Mouse (Mus musculus) midbrain, postnatal 0 days (tissue): ENCODE data around the gene Slc22a2. TPM values are rescaled to one million over a fixed set of nuclear protein-coding genes. Genes with fewer than 3 reads are reported as not detected.

ENCODE experiments used
- ATAC-seq: fragments of 200-750 bp; cut with Nextera tagmentation; 2 replicates; pipeline ENCODE4 v1.8.0; 2017; ENCODE audit warnings: moderate number of reproducible peaks, mild to moderate bottlenecking, moderate TSS enrichment, moderate library complexity; ENCODE audit not compliant: low FRiP score
- DNase-seq: peaks from one replicate; pipeline ENCODE4 v3.0.0-alpha.2; 2015; ENCODE audit warnings: low spot score
- H3K27ac ChIP-seq: fragments of 300-500 bp; sonication (generic); 2 replicates; pipeline ENCODE4 v1.5.1; 2014; ENCODE audit warnings: low read depth, mild to moderate bottlenecking, low read length, mixed read lengths
- H3K27me3 ChIP-seq: fragments of 300-500 bp; sonication (generic); 2 replicates; pipeline ENCODE4 v1.6.1; 2014; ENCODE audit warnings: low read length, control low read depth, mixed read lengths; ENCODE audit not compliant: insufficient read depth
- H3K36me3 ChIP-seq: fragments of 300-500 bp; sonication (generic); 2 replicates; pipeline ENCODE4 v1.6.1; 2014; ENCODE audit warnings: low read length, control low read depth, mixed read lengths; ENCODE audit not compliant: insufficient read depth
- H3K4me1 ChIP-seq: fragments of 300-500 bp; sonication (generic); 2 replicates; pipeline ENCODE4 v1.6.1; 2014; ENCODE audit warnings: mild to moderate bottlenecking, control low read depth, antibody characterized with exemption, low read length, mixed read lengths; ENCODE audit not compliant: insufficient read depth
- H3K4me2 ChIP-seq: fragments of 300-500 bp; sonication (generic); 2 replicates; pipeline ENCODE4 v1.6.1; 2014; ENCODE audit warnings: low read depth, mild to moderate bottlenecking, low read length, mixed read lengths; ENCODE audit not compliant: poor library complexity, severe bottlenecking
- H3K4me3 ChIP-seq: fragments of 300-500 bp; sonication (generic); 2 replicates; pipeline ENCODE4 v1.5.1; 2014; ENCODE audit warnings: low read depth, mild to moderate bottlenecking, low read length, moderate library complexity
- H3K9ac ChIP-seq: fragments of 300-500 bp; sonication (generic); replicated peaks from 2 replicates; pipeline ENCODE4 v1.6.1; 2014; ENCODE audit warnings: mild to moderate bottlenecking, low read length, moderate library complexity, mixed read lengths; ENCODE audit not compliant: poor library complexity, severe bottlenecking
- H3K9me3 ChIP-seq: fragments of 300-500 bp; sonication (generic); 2 replicates; pipeline ENCODE4 v1.6.1; 2016; ENCODE audit warnings: low read length, control low read depth
- CTCF ChIP-seq: IDR thresholded peaks from 2 replicates; pipeline ENCODE4 v1.5.1; 2016; ENCODE audit warnings: antibody characterized with exemption, mild to moderate bottlenecking
- WGBS: fragments of 180-500 bp; shearing (Covaris S2); extraction: QIAGEN DNeasy Blood & Tissue Kit; methylation state at CpG from one replicate; pipeline ENCODE4 v1.1.7; 2014; 5-methylcytosine and 5-hydroxymethylcytosine counted together
- polyA plus RNA-seq: library from polyadenylated mRNA; unstranded; fragments of >200 nt; fragmentation: Nextera tagmentation; extraction: Ambion mirVana; gene quantifications from 2 replicates; pipeline ENCODE4 v1.2.1, GENCODE M21; 2015
- total RNA-seq: library from RNA; depleted of rRNA; stranded (reverse); fragments of >200 nt; gene quantifications from 2 replicates; pipeline ENCODE4 v1.2.3, GENCODE M21; 2014

Slc22a2 gene
- total and polyA plus RNA-seq, 2 experiments from 2014 or later: 0.44 to 0.83 TPM

GRCm38 (mm10) chr17:12571924-12572463, 11.9 kb upstream of the Slc22a2 start:
- ATAC-seq (no peak), DNase-seq (no peak)
- no peak overlapping the region for H3K9ac ChIP-seq
- no peak overlapping the region for H3K4me2 ChIP-seq
- H3K27me3 ChIP-seq: no peaks in the 10 kb centered on the region
- H3K9me3 ChIP-seq: no peaks in the 10 kb centered on the region
- WGBS: 81% methylated on average over 9 of the region's 9 CpGs
- H3K27ac ChIP-seq: no peak overlapping the region
- no peaks in the 10 kb centered on the region for H3K36me3 ChIP-seq
- H3K4me3 ChIP-seq: no peak overlapping the region
- H3K4me1 ChIP-seq: no peaks in the 10 kb centered on the region
- no peak for TF ChIP-seq CTCF

GRCm38 (mm10) chr17:12575391-12575790, 8.5 kb upstream of the Slc22a2 start:
- ATAC-seq (no peak), DNase-seq (no peak)
- WGBS: 84% methylated on average over 6 of the region's 6 CpGs
- no peak overlapping the region for H3K4me2 ChIP-seq
- H3K27ac ChIP-seq: no peak overlapping the region
- TF ChIP-seq CTCF: no peak
- H3K36me3 ChIP-seq: no peaks in the 10 kb centered on the region
- no peaks in the 10 kb centered on the region for H3K27me3 ChIP-seq
- no peak overlapping the region for H3K4me3 ChIP-seq
- H3K9ac ChIP-seq: no peak overlapping the region
- H3K9me3 ChIP-seq: no peaks in the 10 kb centered on the region
- no peaks in the 10 kb centered on the region for H3K4me1 ChIP-seq

GRCm38 (mm10) chr17:12577096-12577495, 6.8 kb upstream of the Slc22a2 start:
- Histone ChIP-seq H3K4me1 (no peaks in the 10 kb centered on the region), H3K36me3 (no peaks in the 10 kb centered on the region), H3K27ac (no peak overlapping the region), H3K4me3 (no peak overlapping the region), H3K27me3 (no peaks in the 10 kb centered on the region), H3K9ac (no peak overlapping the region), H3K9me3 (no peaks in the 10 kb centered on the region), H3K4me2 (no peak overlapping the region)
- ATAC-seq (no peak), DNase-seq (no peak)
- 90% methylated on average over 7 of the region's 7 CpGs for WGBS
- TF ChIP-seq CTCF: no peak

GRCm38 (mm10) chr17:12585366-12585765, 1.4 kb downstream of the Slc22a2 start:
- H3K27ac ChIP-seq: no peak overlapping the region
- no peaks in the 10 kb centered on the region for H3K9me3 ChIP-seq
- TF ChIP-seq CTCF: no peak
- no peaks in the 10 kb centered on the region for H3K36me3 ChIP-seq
- H3K4me1 ChIP-seq: no peaks in the 10 kb centered on the region
- 86% methylated on average over 2 of the region's 2 CpGs for WGBS
- no peak overlapping the region for H3K4me3 ChIP-seq
- H3K4me2 ChIP-seq: no peak overlapping the region
- H3K27me3 ChIP-seq: no peaks in the 10 kb centered on the region
- H3K9ac ChIP-seq: no peak overlapping the region
- no peak for DNase-seq
- ATAC-seq: no peak

GRCm38 (mm10) chr17:12586966-12587365, 3.0 kb downstream of the Slc22a2 start:
- ATAC-seq (no peak), DNase-seq (no peak)
- H3K9ac ChIP-seq: no peak overlapping the region
- no peak overlapping the region for H3K4me3 ChIP-seq
- no peak overlapping the region for H3K4me2 ChIP-seq
- H3K9me3 ChIP-seq: no peaks in the 10 kb centered on the region
- TF ChIP-seq CTCF: no peak
- H3K27ac ChIP-seq: no peak overlapping the region
- 87% methylated on average over 11 of the region's 11 CpGs for WGBS
- no peaks in the 10 kb centered on the region for H3K4me1 ChIP-seq
- H3K36me3 ChIP-seq: no peaks in the 10 kb centered on the region
- no peaks in the 10 kb centered on the region for H3K27me3 ChIP-seq

- peak; percentile 85 for DNase-seq
- Histone ChIP-seq H3K27me3 (no peaks in the 10 kb centered on the region), H3K9me3 (no peaks in the 10 kb centered on the region), H3K4me2 (no peak overlapping the region), H3K4me3 (no peak overlapping the region), H3K9ac (no peak overlapping the region), H3K27ac (no peak overlapping the region), H3K36me3 (no peaks in the 10 kb centered on the region), H3K4me1 (no peaks in the 10 kb centered on the region)
- WGBS: 61% methylated on average over 9 of the region's 9 CpGs
- TF ChIP-seq CTCF: no peak
- no peak for ATAC-seq
Measured at GRCm38 (mm10) chr17:12588801-12589247, 4.9 kb downstream of the Slc22a2 start.
